Mouse (Mus musculus): ENCODE measurements around the gene Dll4.

DNA sequence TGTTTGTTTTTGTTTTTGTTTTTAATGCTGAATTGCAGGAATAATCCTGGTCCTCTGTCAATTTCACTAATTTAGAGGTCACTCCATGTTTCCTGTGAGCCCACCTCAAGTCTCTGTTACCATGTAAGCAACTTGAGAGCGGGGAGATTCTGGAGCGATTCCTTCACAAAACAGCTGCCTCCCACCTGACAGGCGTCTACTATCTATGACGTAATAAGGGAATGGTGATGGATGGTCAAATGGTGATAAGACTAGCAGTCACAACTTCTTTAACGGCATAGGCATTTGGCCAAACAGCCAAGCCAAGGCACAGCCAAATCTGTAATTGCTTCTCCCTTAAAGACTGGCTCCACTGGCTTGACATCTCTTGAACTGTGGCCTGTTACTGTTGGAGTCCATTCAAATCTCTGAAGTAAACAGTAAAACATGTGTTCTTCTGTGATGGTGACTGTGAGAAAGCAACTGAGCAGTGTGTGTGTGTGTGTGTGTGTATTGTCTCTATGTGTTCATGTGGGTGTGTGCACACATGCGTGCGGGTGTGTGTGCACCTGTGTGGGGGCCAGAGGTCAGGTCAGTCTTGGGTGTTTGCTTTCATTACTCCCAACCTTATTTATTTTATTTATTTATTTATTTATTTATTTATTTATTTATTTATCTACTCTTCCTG, 43.6 kb upstream of the Dll4 start:
- TF ChIP-seq CTCF (IDR thresholded peaks at IDR 0.05) (no peak), EP300 (IDR thresholded peaks at IDR 0.05) (no peak)

Data from lung, postnatal 0 days (tissue).